Mouse (Mus musculus) midbrain, embryonic 10.5 days (tissue): ENCODE measurements at regions not wholly inside any gene's neighbourhood (a gene's known extent, or its start where the extent isn't known, plus 50 kb on each side); places are given as distances from the start of the nearest gene placed in this dataset.

Experiments
- DNase-seq: peaks from one replicate; pipeline ENCODE4 v3.0.0-alpha.2; 2017; ENCODE audit warnings: low spot score
- H3K27ac ChIP-seq: fragments of 300-500 bp; sonication (generic); replicated peaks from 2 replicates; pipeline ENCODE4 v1.5.1; 2016; ENCODE audit warnings: mild to moderate bottlenecking
- H3K27me3 ChIP-seq: fragments of 300-500 bp; sonication (generic); 2 replicates; pipeline ENCODE4 v1.6.1; 2016; ENCODE audit warnings: low read depth, mild to moderate bottlenecking; ENCODE audit not compliant: poor library complexity, severe bottlenecking
- H3K36me3 ChIP-seq: fragments of 300-500 bp; sonication (generic); 2 replicates; pipeline ENCODE4 v1.6.1; 2016; ENCODE audit warnings: mild to moderate bottlenecking, moderate library complexity
- H3K4me1 ChIP-seq: fragments of 300-500 bp; sonication (generic); 2 replicates; pipeline ENCODE4 v1.6.1; 2016
- H3K4me3 ChIP-seq: fragments of 300-500 bp; sonication (generic); 2 replicates; pipeline ENCODE4 v1.5.1; 2016; ENCODE audit warnings: mild to moderate bottlenecking, moderate library complexity
- H3K9me3 ChIP-seq: fragments of 300-500 bp; sonication (generic); replicated peaks from 2 replicates; pipeline ENCODE4 v1.6.1; 2016; ENCODE audit warnings: mild to moderate bottlenecking
- WGBS: fragments of 180-500 bp; shearing (Covaris S2); methylation state at CpG from one replicate; pipeline ENCODE4 v1.1.7; 2016; 5-methylcytosine and 5-hydroxymethylcytosine counted together

- 93% methylated on average over 8 of the region's 8 CpGs for WGBS
- Histone ChIP-seq H3K4me3 (no peak overlapping the region), H3K36me3 (no peaks in the 10 kb centered on the region), H3K27me3 (no peaks in the 10 kb centered on the region), H3K27ac (no peak overlapping the region), H3K4me1 (0 out of 2 replicates have a peak, but pooled peaks cover 3% of the 10 kb centered on the region), H3K9me3 (no peaks in the 10 kb centered on the region)
- DNase-seq: no peak
Measured at GRCm38 (mm10) chr17:15269056-15269612, 107.5 kb downstream of the Dll1 start.

DNA sequence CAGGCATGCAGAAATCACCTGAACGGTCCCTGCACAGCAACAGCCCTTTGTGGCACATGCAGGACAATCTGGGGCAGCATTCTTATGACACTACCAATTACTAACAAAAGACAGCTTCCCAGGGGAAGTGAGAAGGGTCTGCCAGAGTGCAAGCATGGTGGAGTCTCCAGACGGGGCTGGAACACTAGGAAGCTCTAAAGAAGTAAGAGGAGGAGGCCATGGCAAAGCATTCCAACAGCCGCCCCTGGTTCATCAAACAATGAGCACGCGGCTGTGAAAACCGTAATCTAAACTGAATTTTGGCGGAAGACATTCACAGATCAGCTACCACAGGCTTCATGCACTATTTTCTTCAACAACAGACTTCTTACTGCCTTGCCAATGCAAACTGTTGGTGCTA lies 109.0 kb downstream of the Dll1 start:
- Histone ChIP-seq H3K9me3 (no peaks in the 10 kb centered on the region), H3K27me3 (no peaks in the 10 kb centered on the region), H3K27ac (no peak overlapping the region), H3K4me3 (no peak overlapping the region), H3K36me3 (no peaks in the 10 kb centered on the region), H3K4me1 (0 out of 2 replicates have a peak, but pooled peaks cover 3% of the 10 kb centered on the region)
- DNase-seq: no peak
- WGBS: 74% methylated on average over 7 of the region's 7 CpGs

- peaks cover 14% of the 10 kb centered on the region for H3K4me1 ChIP-seq
- 71% methylated on average over 11 of the region's 11 CpGs for WGBS
- no peak overlapping the region; the same call in 1 of the 2 replicates for H3K27ac ChIP-seq
- DNase-seq: no peak
- 0 out of 2 replicates have a peak, but pooled peaks cover 5% of the 10 kb centered on the region for H3K27me3 ChIP-seq
- H3K9me3 ChIP-seq: no peaks in the 10 kb centered on the region
- no peaks in the 10 kb centered on the region for H3K36me3 ChIP-seq
- H3K4me3 ChIP-seq: no peak overlapping the region
Measured at GRCm38 (mm10) chr17:15259427-15260101, 117.1 kb downstream of the Dll1 start.

GRCm38 (mm10) chr17:15255874-15256273 lies 120.8 kb downstream of the Dll1 start:
- H3K4me1 ChIP-seq: peaks cover 14% of the 10 kb centered on the region
- WGBS: 91% methylated on average over 2 of the region's 2 CpGs

GRCm38 (mm10) chr17:15253785-15254184 lies 122.9 kb downstream of the Dll1 start:
- H3K4me3 ChIP-seq: no peak overlapping the region
- no peaks in the 10 kb centered on the region for H3K9me3 ChIP-seq
- no peak for DNase-seq
- peaks cover 7% of the 10 kb centered on the region; the same call in 1 of the 2 replicates for H3K27me3 ChIP-seq
- peaks cover 11% of the 10 kb centered on the region for H3K4me1 ChIP-seq
- H3K27ac ChIP-seq: no peak overlapping the region
- H3K36me3 ChIP-seq: no peaks in the 10 kb centered on the region
- 85% methylated on average over 4 of the region's 4 CpGs for WGBS

More at GRCm38 (mm10) chr17:15255874-15256273, 120.8 kb downstream of the Dll1 start:
- Histone ChIP-seq H3K9me3 (no peaks in the 10 kb centered on the region), H3K4me3 (no peak overlapping the region), H3K27ac (no peak overlapping the region), H3K27me3 (0 out of 2 replicates have a peak, but pooled peaks cover 1% of the 10 kb centered on the region), H3K36me3 (no peaks in the 10 kb centered on the region)
- no peak for DNase-seq

DNA sequence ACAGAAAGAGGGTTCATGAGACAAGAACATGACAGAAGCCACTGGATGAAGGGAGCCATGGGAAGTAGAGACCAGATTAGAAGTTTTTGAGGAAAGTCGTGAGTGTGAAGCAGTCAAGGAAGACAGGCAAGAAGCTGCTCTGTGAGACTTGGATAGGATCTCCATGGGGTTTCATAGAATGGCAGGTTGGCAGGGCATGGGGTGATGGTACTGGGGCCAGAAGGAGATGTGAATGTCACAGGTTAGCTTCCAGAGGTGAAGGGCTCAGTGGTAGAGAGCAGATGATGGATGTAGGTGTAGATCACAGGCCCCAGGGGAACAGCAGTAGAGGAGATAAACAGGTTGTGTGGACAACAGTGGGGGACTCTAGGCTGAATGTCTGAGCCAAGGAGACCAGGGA lies 123.4 kb downstream of the Dll1 start:
- Histone ChIP-seq H3K9me3 (no peaks in the 10 kb centered on the region), H3K4me1 (peaks cover 15% of the 10 kb centered on the region), H3K27me3 (peaks cover 7% of the 10 kb centered on the region; the same call in 1 of the 2 replicates), H3K4me3 (no peak overlapping the region), H3K36me3 (no peaks in the 10 kb centered on the region), H3K27ac (no peak overlapping the region)
- DNase-seq: no peak
- WGBS: 91% methylated on average over 1 of the region's 1 CpGs

DNA sequence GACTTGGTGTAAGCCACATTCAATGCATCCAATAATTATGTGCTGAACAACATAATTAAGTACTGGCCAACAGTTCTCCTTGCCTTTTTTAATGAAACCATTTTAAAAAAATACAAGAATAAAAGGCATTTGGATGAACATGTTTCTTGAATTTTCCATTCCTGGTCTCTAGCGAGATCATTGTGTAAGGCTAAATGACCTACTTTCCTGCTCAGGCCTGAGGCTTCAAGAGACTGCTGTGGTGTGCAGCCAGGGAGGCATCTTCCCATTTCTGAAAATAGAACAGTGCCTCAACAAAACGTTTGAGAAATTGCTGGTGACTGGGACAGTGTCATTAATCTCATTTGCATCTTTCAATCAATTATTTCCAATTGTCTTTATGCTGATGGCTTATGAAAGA lies 124.5 kb downstream of the Dll1 start:
- H3K27me3 ChIP-seq: peaks cover 7% of the 10 kb centered on the region; the same call in 1 of the 2 replicates
- no peaks in the 10 kb centered on the region for H3K9me3 ChIP-seq
- H3K4me1 ChIP-seq: peaks cover 26% of the 10 kb centered on the region
- no peak overlapping the region for H3K27ac ChIP-seq
- H3K4me3 ChIP-seq: no peak overlapping the region
- 76% methylated on average over 2 of the region's 2 CpGs for WGBS
- no peaks in the 10 kb centered on the region for H3K36me3 ChIP-seq
- no peak for DNase-seq

- Histone ChIP-seq H3K27ac (no peak overlapping the region), H3K4me3 (no peak overlapping the region), H3K9me3 (no peaks in the 10 kb centered on the region), H3K27me3 (peaks cover 7% of the 10 kb centered on the region; the same call in 1 of the 2 replicates), H3K4me1 (peaks cover 31% of the 10 kb centered on the region), H3K36me3 (no peaks in the 10 kb centered on the region)
- DNase-seq: no peak
- WGBS: 77% methylated on average over 1 of the region's 1 CpGs
Measured at GRCm38 (mm10) chr17:15251641-15252040, 125.0 kb downstream of the Dll1 start.

- peak overlapping the region; percentile 40 for H3K4me3 ChIP-seq
- 8% methylated on average over 4 of the region's 4 CpGs for WGBS
- peaks cover 7% of the 10 kb centered on the region; the same call in 1 of the 2 replicates for H3K27me3 ChIP-seq
- H3K4me1 ChIP-seq: peaks cover 35% of the 10 kb centered on the region
- no peaks in the 10 kb centered on the region for H3K36me3 ChIP-seq
- no peaks in the 10 kb centered on the region for H3K9me3 ChIP-seq
- no peak for DNase-seq
- H3K27ac ChIP-seq: peak overlapping the region; percentile 92
Measured at GRCm38 (mm10) chr17:15248417-15248791, 128.3 kb downstream of the Dll1 start.

GRCm38 (mm10) chr17:15247546-15248416 lies 128.9 kb downstream of the Dll1 start:
- WGBS: 2% methylated on average over 20 of the region's 20 CpGs
- DNase-seq: peak; percentile 97
- Histone ChIP-seq H3K4me3 (peak overlapping the region; percentile 40), H3K9me3 (no peaks in the 10 kb centered on the region), H3K4me1 (peaks cover 35% of the 10 kb centered on the region), H3K27me3 (peaks cover 7% of the 10 kb centered on the region; the same call in 1 of the 2 replicates), H3K36me3 (no peaks in the 10 kb centered on the region), H3K27ac (peak overlapping the region; percentile 92)

DNA sequence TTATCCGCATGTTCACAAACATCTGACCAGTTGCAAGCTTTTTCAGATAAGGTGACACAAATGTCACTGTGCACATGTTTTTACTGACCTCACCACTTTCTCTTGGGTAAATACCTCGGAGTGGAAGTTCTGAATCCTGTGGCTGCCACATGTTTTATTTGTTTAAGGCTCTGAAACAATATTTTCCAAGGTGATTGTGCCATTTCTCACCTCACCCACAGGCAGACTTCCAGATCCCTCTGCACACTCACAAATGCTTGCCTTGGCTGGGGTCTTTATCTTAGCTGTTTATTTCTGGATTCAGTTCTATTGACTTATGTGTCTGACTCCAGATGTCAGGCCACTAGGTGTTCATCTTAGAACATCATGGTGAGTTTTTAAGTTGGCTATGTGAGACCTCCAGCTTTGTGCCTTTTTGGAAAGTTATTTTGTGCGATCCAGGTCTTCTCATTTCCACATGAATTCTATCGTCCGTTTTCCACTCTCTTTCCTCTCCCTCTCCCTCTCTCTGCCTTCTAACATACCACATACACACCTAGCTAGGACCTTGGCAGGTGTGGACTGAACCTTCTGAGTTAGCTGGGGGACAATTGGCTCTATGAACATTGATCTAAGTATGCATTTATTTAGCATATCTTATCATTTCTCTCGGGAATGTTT lies 133.6 kb downstream of the Dll1 start:
- no peaks in the 10 kb centered on the region for H3K36me3 ChIP-seq
- no peak overlapping the region for H3K27ac ChIP-seq
- no peaks in the 10 kb centered on the region for H3K9me3 ChIP-seq
- H3K4me3 ChIP-seq: no peak overlapping the region
- peaks cover 22% of the 10 kb centered on the region for H3K4me1 ChIP-seq
- 85% methylated on average over 6 of the region's 6 CpGs for WGBS
- no peak for DNase-seq
- peaks cover 11% of the 10 kb centered on the region; the same call in 1 of the 2 replicates for H3K27me3 ChIP-seq

GRCm38 (mm10) chr17:15242356-15242755 lies 134.3 kb downstream of the Dll1 start:
- WGBS: 87% methylated on average over 8 of the region's 8 CpGs
- DNase-seq: no peak
- Histone ChIP-seq H3K27me3 (peaks cover 11% of the 10 kb centered on the region; the same call in 1 of the 2 replicates), H3K9me3 (no peaks in the 10 kb centered on the region), H3K36me3 (no peaks in the 10 kb centered on the region), H3K27ac (no peak overlapping the region), H3K4me3 (no peak overlapping the region), H3K4me1 (peaks cover 15% of the 10 kb centered on the region)
